ENCODE assay signal across 28 mouse cellular contexts in the genomic region with DNA sequence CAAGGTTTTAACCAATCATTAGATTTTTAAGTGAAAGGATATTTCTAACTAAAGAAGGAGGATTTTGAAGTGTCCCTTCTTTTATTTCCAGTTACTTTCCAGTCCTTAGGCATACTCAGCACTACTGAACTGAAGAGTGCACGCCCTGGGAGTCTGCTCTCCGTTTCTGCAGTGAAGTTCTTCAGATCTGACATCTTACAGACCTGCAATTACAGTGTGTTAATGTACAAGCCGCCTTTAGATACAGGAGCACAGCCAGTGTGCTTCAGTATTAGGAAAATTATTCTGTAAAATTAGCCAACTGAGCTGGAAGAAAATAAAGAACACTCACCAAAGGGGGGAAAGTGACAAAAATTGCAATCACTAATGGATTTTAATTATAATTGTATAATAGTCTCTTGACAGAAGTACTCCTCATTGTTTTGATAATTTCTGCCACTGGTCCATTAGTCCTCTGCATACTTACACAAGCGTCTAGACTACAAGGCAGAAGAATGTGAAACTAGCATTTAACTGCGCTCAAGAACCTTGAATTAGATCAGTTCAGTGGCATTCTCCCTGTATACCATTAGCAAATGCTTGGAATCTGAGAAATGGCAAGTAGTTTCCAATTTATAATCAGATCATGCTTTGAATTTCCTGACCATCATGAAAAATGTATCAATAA.
"Had no signal": no experiment of that assay in that cellular context is flagged by ENCODE, and none has a peak within 500 bp of the region (broad histone marks: within the 10 kb centered on the region; RNA-seq: fewer than 3 reads in every experiment).

No protein-coding gene starts in this region.

- H3K4me2 ChIP-seq: heart, embryonic 12.5 days; hindbrain, embryonic 12.5 days; hindbrain, embryonic 14.5 days; kidney, embryonic 15.5 days; limb, embryonic 13.5 days; limb, embryonic 15.5 days; liver, embryonic 13.5 days; liver, embryonic 15.5 days had no signal

- ATAC-seq: hindbrain, embryonic 16.5 days; intestine, embryonic 16.5 days; liver, postnatal 0 days had no signal

- H3K36me3 ChIP-seq: heart, embryonic 10.5 days; heart, embryonic 12.5 days; hindbrain, embryonic 10.5 days; hindbrain, embryonic 12.5 days; kidney, embryonic 15.5 days; limb, embryonic 13.5 days; limb, embryonic 15.5 days; liver, embryonic 13.5 days; liver, embryonic 15.5 days had no signal

- H3K9me3 ChIP-seq: heart, embryonic 10.5 days; heart, embryonic 12.5 days; hindbrain, embryonic 10.5 days; hindbrain, embryonic 12.5 days; kidney, embryonic 15.5 days; limb, embryonic 13.5 days; limb, embryonic 15.5 days; liver, embryonic 13.5 days; liver, embryonic 15.5 days had no signal

- H3K27ac ChIP-seq: gastrocnemius, adult 2 months; heart, embryonic 10.5 days; hindbrain, embryonic 10.5 days; hindbrain, embryonic 12.5 days; hindbrain, embryonic 14.5 days; kidney, embryonic 15.5 days; kidney, postnatal 0 days; limb, embryonic 13.5 days; limb, embryonic 15.5 days; liver, embryonic 13.5 days; liver, embryonic 15.5 days had no signal

- H3K4me3 ChIP-seq: gastrocnemius, adult 2 months; heart, embryonic 10.5 days; heart, embryonic 12.5 days; hindbrain, embryonic 10.5 days; hindbrain, embryonic 12.5 days; kidney, embryonic 15.5 days; limb, embryonic 13.5 days; limb, embryonic 15.5 days; liver, embryonic 13.5 days; liver, embryonic 15.5 days had no signal

- DNase-seq: gastrocnemius, adult 2 months; gastrocnemius, postnatal 10 days; gastrocnemius, postnatal 25 days; heart, adult 18-20 months; heart, postnatal 10 days; heart, postnatal 4 days; kidney, adult 11 months; kidney, adult 2 months; kidney, adult 9 months; kidney, postnatal 14 days; kidney, postnatal 36 days; layer of hippocampus, adult 9-11 months; layer of hippocampus, postnatal 36 days; left cerebral cortex, postnatal 4 days; liver, embryonic 13.5 days; liver, postnatal 0 days had no signal

- H3K4me1 ChIP-seq: heart, embryonic 10.5 days; heart, embryonic 12.5 days; hindbrain, embryonic 10.5 days; hindbrain, embryonic 12.5 days; kidney, embryonic 15.5 days; limb, embryonic 13.5 days; limb, embryonic 15.5 days; liver, embryonic 13.5 days; liver, embryonic 15.5 days had no signal

- H3K9ac ChIP-seq: heart, embryonic 12.5 days; hindbrain, embryonic 12.5 days; hindbrain, embryonic 14.5 days; kidney, embryonic 15.5 days; limb, embryonic 13.5 days; limb, embryonic 15.5 days; liver, embryonic 13.5 days; liver, embryonic 15.5 days; liver, postnatal 0 days had no signal

- H3K27me3 ChIP-seq: heart, embryonic 12.5 days; hindbrain, embryonic 12.5 days; kidney, embryonic 15.5 days; limb, embryonic 13.5 days; limb, embryonic 15.5 days; liver, embryonic 13.5 days; liver, embryonic 15.5 days had no signal
